ENCODE assay signal across 13 mouse cellular contexts in genomic region chr7:4654221-4654620, GRCm38 (mm10). TPM values are rescaled to one million over a fixed set of nuclear protein-coding genes. Genes with fewer than 3 reads are reported as not detected.
DNase-seq lines count a peak whose midpoint lies in the region; ATAC-seq and TF ChIP-seq lines count a peak whose summit lies in the region.
"Had no signal": no experiment of that assay in that cellular context is flagged by ENCODE, and none has a peak within 500 bp of the region (broad histone marks: within the 10 kb centered on the region; RNA-seq: fewer than 3 reads in every experiment).

No protein-coding gene starts in this region.

- DNase-seq in hindbrain, embryonic 10.5 days (ENCODE audit: low spot score) = no peak
- DNase-seq in midbrain, postnatal 0 days (ENCODE audit: low spot score) = no peak
- no peak for DNase-seq in midbrain, embryonic 11.5 days (ENCODE audit: low spot score, missing footprints)
- peak; percentile 43 to 51 for DNase-seq in thymus, postnatal 36 days
- no peak for DNase-seq in right cerebral cortex, adult 2 months (ENCODE audit: low spot score in 2 of 2)
- DNase-seq: adrenal gland, adult 8-10 months; cerebellum, postnatal 14 days had no signal

- H3K4me3 ChIP-seq in hindbrain, embryonic 13.5 days = no peak overlapping the region
- no peak overlapping the region for H3K4me3 ChIP-seq in hindbrain, embryonic 10.5 days
- H3K4me3 ChIP-seq in midbrain, postnatal 0 days (ENCODE audit: low read depth, low read length) = no peak overlapping the region
- no peak overlapping the region for H3K4me3 ChIP-seq in midbrain, embryonic 11.5 days (ENCODE audit: low read depth, low read length)
- H3K4me3 ChIP-seq in intestine, postnatal 0 days (ENCODE audit: low read depth, low read length) = no peak overlapping the region
- H3K4me3 ChIP-seq: forebrain, embryonic 10.5 days; limb, embryonic 13.5 days had no signal

- H3K27me3 ChIP-seq in hindbrain, embryonic 13.5 days = no peaks in the 10 kb centered on the region
- H3K27me3 ChIP-seq in hindbrain, embryonic 10.5 days (ENCODE audit: insufficient read depth, poor library complexity, severe bottlenecking) = no peaks in the 10 kb centered on the region
- no peaks in the 10 kb centered on the region for H3K27me3 ChIP-seq in midbrain, postnatal 0 days (ENCODE audit: insufficient read depth, low read length)
- H3K27me3 ChIP-seq in midbrain, embryonic 11.5 days (ENCODE audit: control insufficient read depth, insufficient read depth, low read length) = no peaks in the 10 kb centered on the region
- no peaks in the 10 kb centered on the region for H3K27me3 ChIP-seq in intestine, postnatal 0 days (replicated peaks; ENCODE audit: control insufficient read depth, insufficient read depth, low read length)
- H3K27me3 ChIP-seq: limb, embryonic 13.5 days had no signal

- no peaks in the 10 kb centered on the region for H3K9me3 ChIP-seq in hindbrain, embryonic 13.5 days
- H3K9me3 ChIP-seq in hindbrain, embryonic 10.5 days = no peaks in the 10 kb centered on the region
- no peaks in the 10 kb centered on the region for H3K9me3 ChIP-seq in midbrain, postnatal 0 days (ENCODE audit: low read length)
- no peaks in the 10 kb centered on the region for H3K9me3 ChIP-seq in midbrain, embryonic 11.5 days (ENCODE audit: control insufficient read depth, low read length)
- no peaks in the 10 kb centered on the region for H3K9me3 ChIP-seq in intestine, postnatal 0 days (ENCODE audit: control insufficient read depth)
- H3K9me3 ChIP-seq: forebrain, embryonic 10.5 days; limb, embryonic 13.5 days had no signal

- 89% methylated on average over 2 of the region's 2 CpGs for WGBS in hindbrain, embryonic 13.5 days
- 88% methylated on average over 2 of the region's 2 CpGs for WGBS in hindbrain, embryonic 10.5 days
- WGBS in midbrain, postnatal 0 days = 94% methylated on average over 2 of the region's 2 CpGs
- WGBS in midbrain, embryonic 11.5 days = 97% methylated on average over 2 of the region's 2 CpGs
- 70% methylated on average over 2 of the region's 2 CpGs for WGBS in intestine, postnatal 0 days

- H3K27ac ChIP-seq in hindbrain, embryonic 13.5 days = no peak overlapping the region
- no peak overlapping the region for H3K27ac ChIP-seq in hindbrain, embryonic 10.5 days
- H3K27ac ChIP-seq in midbrain, postnatal 0 days (ENCODE audit: low read depth, low read length) = no peak overlapping the region
- no peak overlapping the region for H3K27ac ChIP-seq in midbrain, embryonic 11.5 days (ENCODE audit: low read depth, low read length)
- peak overlapping the region; percentile 35; the same call in 1 of the 2 replicates for H3K27ac ChIP-seq in intestine, postnatal 0 days (ENCODE audit: low read depth, low read length)
- H3K27ac ChIP-seq: forebrain, embryonic 10.5 days; limb, embryonic 13.5 days had no signal

- H3K4me2 ChIP-seq in hindbrain, embryonic 13.5 days = no peak overlapping the region
- H3K4me2 ChIP-seq in midbrain, postnatal 0 days (ENCODE audit: low read depth, low read length, poor library complexity, severe bottlenecking) = no peak overlapping the region; the same call in 1 of the 2 replicates
- no peak overlapping the region for H3K4me2 ChIP-seq in midbrain, embryonic 11.5 days
- H3K4me2 ChIP-seq in intestine, postnatal 0 days (replicated peaks; ENCODE audit: low read depth) = no peak overlapping the region
- H3K4me2 ChIP-seq: heart, embryonic 11.5 days; limb, embryonic 13.5 days had no signal

- TF ChIP-seq CTCF in midbrain, postnatal 0 days (IDR thresholded peaks at IDR 0.05) = no peak
- TF ChIP-seq CTCF in intestine, postnatal 0 days (IDR thresholded peaks at IDR 0.05; ENCODE audit: low read depth) = no peak

- peaks cover 60% of the 10 kb centered on the region for H3K4me1 ChIP-seq in hindbrain, embryonic 13.5 days (replicated peaks)
- peaks cover 30% of the 10 kb centered on the region for H3K4me1 ChIP-seq in hindbrain, embryonic 10.5 days (replicated peaks)
- peaks cover 15% of the 10 kb centered on the region for H3K4me1 ChIP-seq in midbrain, postnatal 0 days (ENCODE audit: insufficient read depth, low read length)
- H3K4me1 ChIP-seq in midbrain, embryonic 11.5 days (ENCODE audit: control insufficient read depth, insufficient read depth, low read length) = peaks cover 13% of the 10 kb centered on the region
- H3K4me1 ChIP-seq in intestine, postnatal 0 days (replicated peaks; ENCODE audit: control insufficient read depth, insufficient read depth, low read length) = 0 out of 2 replicates have a peak, but pooled peaks cover 6% of the 10 kb centered on the region

- H3K36me3 ChIP-seq in hindbrain, embryonic 13.5 days = peaks cover 18% of the 10 kb centered on the region; the same call in 1 of the 2 replicates
- H3K36me3 ChIP-seq in hindbrain, embryonic 10.5 days = peaks cover 28% of the 10 kb centered on the region
- peaks cover 11% of the 10 kb centered on the region; the same call in 1 of the 2 replicates for H3K36me3 ChIP-seq in midbrain, postnatal 0 days (ENCODE audit: insufficient read depth, low read length)
- H3K36me3 ChIP-seq in midbrain, embryonic 11.5 days (ENCODE audit: control insufficient read depth, insufficient read depth, low read length) = no peaks in the 10 kb centered on the region; the same call in 1 of the 2 replicates
- H3K36me3 ChIP-seq in intestine, postnatal 0 days (ENCODE audit: control insufficient read depth, insufficient read depth) = no peaks in the 10 kb centered on the region; the same call in 1 of the 2 replicates

- ATAC-seq in hindbrain, embryonic 13.5 days (ENCODE audit: low FRiP score) = no peak
- no peak for ATAC-seq in midbrain, postnatal 0 days (ENCODE audit: low FRiP score)
- no peak for ATAC-seq in midbrain, embryonic 11.5 days (ENCODE audit: low FRiP score)
- no peak for ATAC-seq in intestine, postnatal 0 days

- 0 out of 2 replicates have a peak overlapping the region, but pooled peaks have one; percentile 35 for H3K9ac ChIP-seq in hindbrain, embryonic 13.5 days
- H3K9ac ChIP-seq in midbrain, postnatal 0 days (replicated peaks; ENCODE audit: low read length, poor library complexity, severe bottlenecking) = 0 out of 2 replicates have a peak overlapping the region, but pooled peaks have one; percentile 9
- no peak overlapping the region for H3K9ac ChIP-seq in midbrain, embryonic 11.5 days (ENCODE audit: low read length)
- no peak overlapping the region for H3K9ac ChIP-seq in intestine, postnatal 0 days (ENCODE audit: low read depth, low read length)

RNA-seq across cellular contexts. Expression of gene Ppp6r1, which starts 4.6 kb away (rescaled TPM):
- polyA plus RNA-seq in hindbrain, embryonic 13.5 days (2015; fragmentation: Nextera tagmentation; extraction: Ambion mirVana) = 9.7 and 12.4 TPM in 2 replicates
- polyA plus RNA-seq in hindbrain, embryonic 10.5 days (2016; fragmentation: Nextera tagmentation; extraction: Ambion mirVana) = 9.4 and 11.5 TPM in 2 replicates
- total RNA-seq in midbrain, postnatal 0 days (2014; rRNA removed) = 103 and 131 TPM in 2 replicates
- 7.7 and 10.1 TPM in 2 replicates for polyA plus RNA-seq in midbrain, postnatal 0 days (2015; fragmentation: Nextera tagmentation; extraction: Ambion mirVana)
- 4.4 and 6.1 TPM in 2 replicates for polyA plus RNA-seq in midbrain, embryonic 11.5 days (2014; fragmentation: Nextera tagmentation; extraction: Ambion mirVana)
- 4.7 and 5.8 TPM in 2 replicates for polyA plus RNA-seq in intestine, postnatal 0 days (2015; fragmentation: Nextera tagmentation; extraction: Ambion mirVana)

RNA-seq across cellular contexts. Expression of gene Tmem86b, which starts 23.0 kb away (rescaled TPM):
- 3.5 and 3.8 TPM in 2 replicates for polyA plus RNA-seq in hindbrain, embryonic 13.5 days (2015; fragmentation: Nextera tagmentation; extraction: Ambion mirVana)
- 2.1 and 2.2 TPM in 2 replicates for polyA plus RNA-seq in hindbrain, embryonic 10.5 days (2016; fragmentation: Nextera tagmentation; extraction: Ambion mirVana)
- 12.4 and 17.4 TPM in 2 replicates for total RNA-seq in midbrain, postnatal 0 days (2014; rRNA removed)
- 0.76 and 1.00 TPM in 2 replicates for polyA plus RNA-seq in midbrain, postnatal 0 days (2015; fragmentation: Nextera tagmentation; extraction: Ambion mirVana)
- polyA plus RNA-seq in midbrain, embryonic 11.5 days (2014; fragmentation: Nextera tagmentation; extraction: Ambion mirVana) = 2.4 and 3.6 TPM in 2 replicates
- 25.1 and 31.4 TPM in 2 replicates for polyA plus RNA-seq in intestine, postnatal 0 days (2015; fragmentation: Nextera tagmentation; extraction: Ambion mirVana)

RNA-seq across cellular contexts. Expression of gene Hspbp1, which starts 30.6 kb away (rescaled TPM):
- 128 and 137 TPM in 2 replicates for polyA plus RNA-seq in hindbrain, embryonic 13.5 days (2015; fragmentation: Nextera tagmentation; extraction: Ambion mirVana)
- 131 and 139 TPM in 2 replicates for polyA plus RNA-seq in hindbrain, embryonic 10.5 days (2016; fragmentation: Nextera tagmentation; extraction: Ambion mirVana)
- total RNA-seq in midbrain, postnatal 0 days (2014; rRNA removed) = 247 TPM in 2 replicates
- 193 and 199 TPM in 2 replicates for polyA plus RNA-seq in midbrain, postnatal 0 days (2015; fragmentation: Nextera tagmentation; extraction: Ambion mirVana)
- polyA plus RNA-seq in midbrain, embryonic 11.5 days (2014; fragmentation: Nextera tagmentation; extraction: Ambion mirVana) = 111 and 113 TPM in 2 replicates
- 43.3 and 45.6 TPM in 2 replicates for polyA plus RNA-seq in intestine, postnatal 0 days (2015; fragmentation: Nextera tagmentation; extraction: Ambion mirVana)

RNA-seq across cellular contexts. Expression of gene Brsk1, which starts 36.2 kb away (rescaled TPM):
- 7.2 and 7.5 TPM in 2 replicates for polyA plus RNA-seq in hindbrain, embryonic 13.5 days (2015; fragmentation: Nextera tagmentation; extraction: Ambion mirVana)
- polyA plus RNA-seq in hindbrain, embryonic 10.5 days (2016; fragmentation: Nextera tagmentation; extraction: Ambion mirVana) = 1.7 and 2.8 TPM in 2 replicates
- total RNA-seq in midbrain, postnatal 0 days (2014; rRNA removed) = 202 and 226 TPM in 2 replicates
- polyA plus RNA-seq in midbrain, postnatal 0 days (2015; fragmentation: Nextera tagmentation; extraction: Ambion mirVana) = 6.9 and 7.2 TPM in 2 replicates
- polyA plus RNA-seq in midbrain, embryonic 11.5 days (2014; fragmentation: Nextera tagmentation; extraction: Ambion mirVana) = 2.3 and 3.2 TPM in 2 replicates
- 0.89 and 0.98 TPM in 2 replicates for polyA plus RNA-seq in intestine, postnatal 0 days (2015; fragmentation: Nextera tagmentation; extraction: Ambion mirVana)

RNA-seq across cellular contexts. Expression of gene Ptprh, which starts 50.4 kb away (rescaled TPM):
- 0.71 and 0.97 TPM in 2 replicates for polyA plus RNA-seq in hindbrain, embryonic 13.5 days (2015; fragmentation: Nextera tagmentation; extraction: Ambion mirVana)
- not detected in 2 replicates for polyA plus RNA-seq in hindbrain, embryonic 10.5 days (2016; fragmentation: Nextera tagmentation; extraction: Ambion mirVana)
- total RNA-seq in midbrain, postnatal 0 days (2014; rRNA removed) = 2.4 and 3.6 TPM in 2 replicates
- 1.1 and 1.3 TPM in 2 replicates for polyA plus RNA-seq in midbrain, postnatal 0 days (2015; fragmentation: Nextera tagmentation; extraction: Ambion mirVana)
- polyA plus RNA-seq in midbrain, embryonic 11.5 days (2014; fragmentation: Nextera tagmentation; extraction: Ambion mirVana) = not detected in 2 replicates
- 16.7 and 17.1 TPM in 2 replicates for polyA plus RNA-seq in intestine, postnatal 0 days (2015; fragmentation: Nextera tagmentation; extraction: Ambion mirVana)
- total RNA-seq: adrenal gland, adult 8-10 months had no signal
- polyA plus RNA-seq: heart, embryonic 11.5 days; limb, embryonic 13.5 days; urinary bladder, adult 2 months had no signal

Comparison
In these comparisons a context has a peak if more than half of its experiments do, and no peak if none do; other contexts are left out.
1. H3K9ac ChIP-seq: peak in hindbrain, embryonic 13.5 days (single experiment) and midbrain, postnatal 0 days (single experiment); none in midbrain, embryonic 11.5 days (single experiment) and intestine, postnatal 0 days (single experiment).
2. DNase-seq: peak in thymus, postnatal 36 days (2 of 2); none in hindbrain, embryonic 10.5 days (single experiment), midbrain, postnatal 0 days (single experiment), midbrain, embryonic 11.5 days (single experiment) and right cerebral cortex, adult 2 months (0 of 2).